Mouse (Mus musculus) olfactory bulb, adult 2 months (tissue): ENCODE results near the gene Gm45208.

Source experiments
- CTCF ChIP-seq: fragments of 200-500 bp; IDR thresholded peaks from 2 replicates; pipeline ENCODE4 v1.5.1; 2012; ENCODE audit warnings: low read depth, mild to moderate bottlenecking, low read length, moderate library complexity; ENCODE audit not compliant: insufficient read depth
- POLR2A ChIP-seq: fragments of 200-500 bp; IDR thresholded peaks from 2 replicates; pipeline ENCODE4 v1.6.1; 2012; ENCODE audit warnings: mild to moderate bottlenecking, low read depth, low read length, moderate library complexity; ENCODE audit not compliant: insufficient read depth

GRCm38 (mm10) chrX:7678986-7679385 is 43.1 kb upstream of the Gm45208 start:
- TF ChIP-seq CTCF = no peak
- TF ChIP-seq POLR2A = no peak
